Mouse (Mus musculus): ENCODE results near the gene Med10.

Gene Med10

GRCm38 (mm10) chr13:69830606-69831005 lies 28.4 kb downstream of the Med10 start:
- no peak for DNase-seq (ENCODE audit: low spot score)

GRCm38 (mm10) chr13:69832578-69832977 lies 30.4 kb downstream of the Med10 start:
- no peak for DNase-seq (ENCODE audit: low spot score)

DNA sequence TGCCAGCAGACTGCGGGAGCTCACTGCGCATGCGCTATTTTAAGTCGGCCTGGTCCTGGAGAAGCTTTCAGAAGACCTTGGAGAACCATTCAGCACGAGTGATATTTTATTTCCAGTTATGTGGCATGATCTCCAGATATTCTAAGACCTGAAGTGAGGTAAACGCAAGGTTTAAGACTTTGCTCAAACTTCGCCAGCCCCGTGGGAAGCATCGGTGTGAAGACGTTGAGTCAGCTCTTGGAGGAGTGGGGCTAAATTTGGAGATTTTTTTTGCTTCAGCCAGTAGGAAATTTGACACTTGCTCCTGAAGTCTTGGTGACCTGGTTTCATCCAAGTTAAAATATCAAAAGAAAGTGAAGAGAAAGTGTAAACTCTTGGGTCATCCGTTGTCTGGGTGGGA lies 31.2 kb downstream of the Med10 start:
- no peak for DNase-seq (ENCODE audit: low spot score)

DNA sequence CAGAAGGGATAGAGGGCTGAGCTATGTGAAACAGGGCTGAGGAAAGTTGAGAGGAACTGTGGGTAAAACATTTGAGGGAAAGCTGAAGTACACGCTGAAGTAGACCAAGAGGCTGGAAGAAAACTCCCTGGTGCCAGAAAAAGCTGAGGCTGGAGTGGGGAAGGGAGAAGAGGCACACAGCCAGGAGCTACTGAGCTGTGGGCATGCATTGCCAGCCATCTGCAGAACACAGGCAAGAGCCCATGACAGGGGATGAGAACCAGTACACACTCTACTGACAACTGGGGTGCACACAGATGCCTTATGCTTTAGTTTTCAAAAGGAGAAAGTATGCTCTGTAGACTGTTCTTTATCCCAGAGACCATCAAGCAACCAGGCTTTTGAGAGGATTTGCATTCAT lies 43.4 kb downstream of the Med10 start:
- DNase-seq (ENCODE audit: low spot score) = no peak

DNA sequence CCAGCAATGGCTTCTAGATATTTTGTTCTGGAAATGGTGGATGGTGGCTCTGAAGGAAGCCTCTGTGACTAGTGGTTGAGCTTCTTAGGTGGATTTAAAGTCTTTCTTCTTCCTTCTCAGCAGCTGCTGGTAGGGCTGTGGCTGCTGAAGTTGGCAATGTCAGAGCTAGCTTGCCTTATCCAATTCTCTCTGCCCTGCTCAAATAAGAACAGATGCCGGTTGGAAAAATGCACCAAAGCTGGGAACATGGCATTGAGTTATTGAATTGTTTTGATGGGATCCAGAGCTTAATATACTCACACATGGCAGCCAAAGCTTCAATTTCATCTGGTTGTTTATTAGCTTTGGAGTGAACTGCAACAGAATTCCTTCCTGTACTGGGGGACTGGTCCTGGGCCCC lies 47.4 kb downstream of the Med10 start:
- DNase-seq (ENCODE audit: low spot score) = no peak

DNA sequence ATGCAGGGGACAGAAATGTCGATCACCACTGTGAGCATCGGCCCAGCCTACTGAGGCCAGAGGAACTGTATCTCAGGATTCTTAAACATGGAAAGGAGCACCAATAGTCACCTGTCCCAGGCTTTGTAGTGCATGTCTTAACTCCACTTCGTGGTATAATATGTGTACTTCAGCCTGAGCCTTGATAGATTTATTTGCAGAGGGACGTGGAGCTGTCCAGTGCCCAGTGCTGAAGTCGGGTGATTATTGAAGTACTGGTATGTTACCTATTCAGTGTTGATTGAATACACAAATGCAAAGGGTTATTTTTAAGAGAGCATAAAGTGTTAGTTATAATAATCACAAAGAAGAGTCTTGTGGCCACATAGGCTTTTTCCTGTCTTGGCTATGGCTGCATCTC lies 50.1 kb downstream of the Med10 start:
- DNase-seq (ENCODE audit: low spot score) = peak; percentile 57

- DNase-seq (ENCODE audit: low spot score) = no peak
Measured at GRCm38 (mm10) chr13:69853425-69854043, 51.3 kb downstream of the Med10 start.

GRCm38 (mm10) chr13:69855941-69856340 lies 53.7 kb downstream of the Med10 start:
- no peak for DNase-seq (ENCODE audit: low spot score)

DNA sequence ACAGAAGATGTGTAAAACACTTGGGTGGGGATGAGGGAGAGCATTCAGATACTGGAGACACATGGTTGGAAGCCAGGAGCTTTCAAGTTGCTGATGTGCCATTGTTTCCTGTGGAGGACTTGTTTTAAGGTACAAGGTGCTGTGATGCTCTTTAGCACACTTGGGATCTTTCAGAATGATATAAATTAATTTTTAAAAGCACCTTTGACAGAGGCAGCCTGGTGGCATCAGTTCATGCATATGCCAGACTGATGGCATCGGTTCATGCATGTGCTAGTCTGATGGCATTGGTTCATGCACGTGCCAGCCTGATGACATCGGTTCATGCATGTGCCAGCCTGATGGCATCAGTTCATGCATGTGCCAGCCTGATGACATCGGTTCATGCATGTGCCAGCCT lies 60.1 kb downstream of the Med10 start:
- DNase-seq (ENCODE audit: low spot score) = no peak

GRCm38 (mm10) chr13:69864911-69865310 lies 62.7 kb downstream of the Med10 start:
- DNase-seq (ENCODE audit: low spot score) = no peak
